Mouse (Mus musculus): ENCODE measurements around the gene Trpc1.

Gene Trpc1

GRCm38 (mm10) chr9:95750037-95750511 is at the start of gene Trpc1:
Gene Trpc1 (minus strand): TSS chr9:95750375.
- CTCF ChIA-PET = no interaction called here

DNA sequence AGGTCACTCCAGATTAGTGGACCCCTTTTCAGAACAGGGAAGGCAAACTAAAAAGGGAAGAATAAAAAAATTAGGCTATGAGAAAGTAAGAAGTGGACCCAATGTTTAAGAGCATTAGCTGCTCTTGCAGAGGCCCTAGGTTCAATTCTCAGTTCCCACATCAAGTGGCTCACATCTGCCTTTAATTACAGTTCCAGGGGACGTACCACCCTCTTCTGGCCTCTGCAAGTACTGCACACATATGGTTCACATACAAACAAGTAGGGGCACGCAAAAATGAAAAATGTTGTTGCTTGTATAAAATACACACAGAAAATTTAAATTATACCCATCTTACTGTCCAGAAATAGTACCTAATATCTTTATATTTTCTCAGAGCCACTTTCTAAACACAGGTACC is 46.1 kb upstream of the Trpc1 start:
- CTCF ChIA-PET = no interaction called here

GRCm38 (mm10) chr9:95795844-95796243 is 45.7 kb upstream of the Trpc1 start:
- CTCF ChIA-PET = no interaction called here

- CTCF ChIA-PET = no interaction called here
Observed at GRCm38 (mm10) chr9:95795077-95795784, 45.1 kb upstream of the Trpc1 start.

DNA sequence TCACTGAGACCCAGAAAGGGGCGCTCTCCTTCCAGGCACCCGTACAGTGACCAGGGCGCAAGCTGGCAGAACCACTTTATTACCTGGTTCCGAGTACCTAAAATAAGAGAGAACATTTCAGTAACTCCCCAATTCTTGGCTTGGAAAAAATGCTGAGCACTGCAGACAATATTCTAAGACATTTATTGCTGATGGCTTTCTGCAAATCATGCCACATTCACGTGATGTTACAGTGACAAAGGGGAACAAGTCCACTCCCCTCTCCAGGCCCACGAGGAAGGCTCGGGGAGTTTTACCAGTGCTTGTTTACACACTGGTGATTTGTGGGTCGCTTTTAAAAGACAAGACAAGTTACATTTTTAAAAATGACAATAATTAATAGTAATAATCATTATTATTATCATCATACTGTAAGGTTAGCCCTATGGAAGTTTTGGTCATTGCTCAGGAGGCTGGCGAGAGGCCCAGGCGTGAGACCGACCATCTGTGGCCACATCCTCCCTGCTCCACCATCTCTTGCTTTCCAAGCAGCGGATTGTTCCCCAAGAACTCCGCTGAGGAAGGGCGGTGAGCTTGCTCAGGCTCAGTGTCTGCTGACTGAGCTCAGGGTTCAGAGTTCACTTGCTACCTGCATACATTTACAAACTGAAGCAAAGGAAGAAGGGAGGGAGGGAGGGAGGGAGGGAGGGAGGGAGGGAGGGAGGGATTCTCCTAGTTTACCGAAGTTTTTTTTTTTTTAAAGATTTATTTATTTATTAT is 44.0 kb upstream of the Trpc1 start:
- CTCF ChIA-PET = interaction anchor here (0.5 kb wide), 1 partner anchor 110 kb away, joined by 18 read pairs; no protein-coding TSS in a partner anchor

GRCm38 (mm10) chr9:95784888-95785511 is 34.8 kb upstream of the Trpc1 start:
- CTCF ChIA-PET = no interaction called here

DNA sequence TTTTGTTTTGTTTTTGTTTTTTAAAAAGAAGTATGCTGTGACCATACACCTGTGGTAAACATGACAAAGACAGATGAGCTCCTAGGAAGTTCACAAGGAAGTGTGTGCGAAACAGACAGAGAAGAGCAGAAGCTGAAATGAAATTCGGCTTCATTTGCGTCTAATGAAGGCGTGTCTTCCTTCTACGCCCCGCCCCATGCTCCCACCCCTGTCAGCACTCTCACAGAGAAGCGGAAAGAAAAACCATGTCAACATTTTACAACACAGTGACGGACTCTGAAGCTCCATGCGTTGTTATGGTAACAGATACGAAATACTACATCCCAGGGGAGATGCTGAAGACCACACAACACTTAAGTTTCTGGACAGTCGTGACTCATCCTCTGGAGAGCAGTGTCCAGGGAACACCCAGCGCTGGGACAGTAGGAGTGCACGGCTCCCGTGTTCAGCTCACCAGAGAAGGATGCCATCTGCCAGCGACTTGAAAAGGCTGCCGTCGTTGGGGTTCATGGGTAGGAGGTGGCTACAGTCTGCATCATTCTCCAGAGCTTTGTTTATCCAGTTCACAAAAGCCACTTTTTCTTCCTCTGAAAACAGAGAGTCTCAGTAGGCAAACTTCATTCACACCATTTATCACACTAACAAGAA is 33.6 kb upstream of the Trpc1 start:
- CTCF ChIA-PET = interaction anchor here (0.7 to 0.9 kb wide), 2 partner anchors 20 to 1206 kb away, joined by 5 read pairs; no protein-coding TSS in a partner anchor

GRCm38 (mm10) chr9:95771671-95772070 is 21.5 kb upstream of the Trpc1 start:
- CTCF ChIA-PET = no interaction called here

- CTCF ChIA-PET = interaction anchor here (0.6 kb wide), 1 partner anchor 20 kb away, joined by 5 read pairs; no protein-coding TSS in a partner anchor
Observed at GRCm38 (mm10) chr9:95763218-95763617, 13.0 kb upstream of the Trpc1 start.

- CTCF ChIA-PET = no interaction called here
Observed at GRCm38 (mm10) chr9:95762228-95762627, 12.1 kb upstream of the Trpc1 start.

- CTCF ChIA-PET = no interaction called here
Observed at GRCm38 (mm10) chr9:95761381-95761780, 11.2 kb upstream of the Trpc1 start.

- CTCF ChIA-PET = no interaction called here
Observed at GRCm38 (mm10) chr9:95750746-95751145, 571 bp upstream of the Trpc1 start.

GRCm38 (mm10) chr9:95749461-95749928 is 680 bp downstream of the Trpc1 start:
- CTCF ChIA-PET = no interaction called here

GRCm38 (mm10) chr9:95747298-95747697 is 2.9 kb downstream of the Trpc1 start:
- CTCF ChIA-PET = interaction anchor here (0.6 kb wide), 1 partner anchor 116 kb away, joined by 8 read pairs; no protein-coding TSS in a partner anchor

GRCm38 (mm10) chr9:95744845-95745613 is 5.1 kb downstream of the Trpc1 start:
- CTCF ChIA-PET = interaction anchor here (0.5 kb wide), 1 partner anchor 200 kb away, joined by 3 read pairs; no protein-coding TSS in a partner anchor

GRCm38 (mm10) chr9:95736238-95736637 is 13.9 kb downstream of the Trpc1 start:
- CTCF ChIA-PET = interaction anchor here (0.6 kb wide), 1 partner anchor 135 kb away, joined by 13 read pairs; no protein-coding TSS in a partner anchor

- CTCF ChIA-PET = no interaction called here
Observed at GRCm38 (mm10) chr9:95712574-95712973, 37.6 kb downstream of the Trpc1 start.

- CTCF ChIA-PET = no interaction called here
Observed at GRCm38 (mm10) chr9:95708943-95709342, 41.2 kb downstream of the Trpc1 start.

DNA sequence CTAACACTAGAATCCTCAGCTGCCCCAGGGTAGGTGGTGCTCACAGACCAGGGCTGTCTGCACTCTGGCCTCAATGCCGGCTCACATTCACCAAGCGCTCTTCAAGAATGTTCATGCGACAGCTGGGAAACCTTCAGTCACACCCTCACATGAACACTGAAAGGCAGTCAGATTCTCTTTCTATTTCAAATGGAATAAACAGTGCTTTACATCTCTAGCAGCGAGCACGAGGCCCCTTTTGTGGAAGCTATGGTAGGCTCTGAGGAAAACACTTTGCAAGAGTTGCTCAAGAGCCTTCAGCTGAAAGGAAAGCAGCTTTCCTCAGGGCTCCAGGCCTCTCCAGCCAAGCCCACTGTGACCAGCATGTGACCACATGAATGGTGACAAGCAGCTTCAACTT is 44.8 kb downstream of the Trpc1 start:
- CTCF ChIA-PET = no interaction called here

DNA sequence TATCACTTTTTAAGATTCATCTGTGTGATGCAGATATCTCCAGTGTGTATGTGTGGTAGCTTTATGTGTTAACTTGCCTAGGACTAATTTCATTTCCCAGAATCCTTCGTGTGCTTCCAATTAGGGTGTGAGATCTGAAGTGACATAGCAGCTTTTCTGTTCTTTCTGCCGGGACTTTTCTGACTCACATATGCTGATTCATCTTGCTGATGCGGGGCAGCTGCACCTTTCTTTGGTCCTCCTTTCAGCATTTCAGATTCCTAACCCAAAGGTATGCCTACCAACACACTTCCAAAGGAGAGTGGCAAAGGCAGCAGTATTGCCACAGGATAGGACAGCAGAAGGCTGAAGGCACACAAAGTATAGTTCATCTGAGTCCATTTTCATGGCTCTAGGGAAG is 46.1 kb downstream of the Trpc1 start:
- CTCF ChIA-PET = no interaction called here

DNA sequence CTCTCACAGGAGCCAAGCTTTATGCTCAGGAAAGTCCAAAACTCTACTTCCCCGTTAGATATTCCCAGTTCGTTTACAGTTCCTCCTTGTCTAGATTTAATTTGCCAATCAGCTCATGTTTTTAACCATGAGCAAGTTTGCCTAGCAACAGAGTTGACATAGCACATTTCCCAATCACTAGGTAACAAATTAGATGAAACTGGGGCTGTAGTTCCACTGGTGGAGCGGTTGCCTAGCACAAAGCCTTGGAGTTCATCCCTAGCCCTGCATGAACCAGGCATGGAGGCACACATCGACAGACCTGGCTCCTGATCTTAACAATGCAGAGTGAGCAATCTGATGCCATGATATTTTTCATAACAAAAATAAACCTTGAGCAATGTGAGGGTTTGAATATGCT is 50.9 kb downstream of the Trpc1 start:
- CTCF ChIA-PET = no interaction called here
